Mouse (Mus musculus) olfactory bulb, adult 2 months (tissue): Measurements from ENCODE around the gene Tctn3.

Source experiments
- CTCF ChIP-seq: fragments of 200-500 bp; IDR thresholded peaks from 2 replicates; pipeline ENCODE4 v1.5.1; 2012; ENCODE audit warnings: low read depth, mild to moderate bottlenecking, low read length, moderate library complexity; ENCODE audit not compliant: insufficient read depth
- POLR2A ChIP-seq: fragments of 200-500 bp; IDR thresholded peaks from 2 replicates; pipeline ENCODE4 v1.6.1; 2012; ENCODE audit warnings: mild to moderate bottlenecking, low read depth, low read length, moderate library complexity; ENCODE audit not compliant: insufficient read depth

- TF ChIP-seq POLR2A (no peak), CTCF (no peak)
Observed at GRCm38 (mm10) chr19:40553849-40554248, 58.2 kb downstream of the Tctn3 start.
